Mouse (Mus musculus): ENCODE results near the gene Tex30.
"Not testable (repeated sequence)": the region's sequence is repeated elsewhere in the genome, so short reads cannot be mapped to it uniquely, and the experiment has no call there.

Gene Tex30

GRCm38 (mm10) chr1:44102259-44102717 lies at the start of gene Tex30:
Gene Tex30, minus strand, starts transcription at chr1:44102441.
- DNase-seq (ENCODE audit: low read depth, low spot score), result peak; percentile 95

- peak; percentile 26 for DNase-seq (ENCODE audit: low read depth, low spot score)
These were observed 46.5 kb upstream of the Tex30 start for GRCm38 (mm10) chr1:44148706-44149105.

- DNase-seq (ENCODE audit: low read depth, low spot score), result peak; percentile 91
These were observed 45.5 kb upstream of the Tex30 start, which contains the start of gene Ercc5 for GRCm38 (mm10) chr1:44147563-44148381. Gene Ercc5, plus strand, starts transcription at chr1:44147744.

GRCm38 (mm10) chr1:44142747-44143146 lies 40.5 kb upstream of the Tex30 start:
- no peak for DNase-seq (ENCODE audit: low read depth, low spot score)

GRCm38 (mm10) chr1:44140232-44140631 lies 38.0 kb upstream of the Tex30 start:
- DNase-seq (ENCODE audit: low read depth, low spot score), result no peak

- no peak for DNase-seq (ENCODE audit: low read depth, low spot score)
These were observed 27.8 kb upstream of the Tex30 start for GRCm38 (mm10) chr1:44129929-44130581.

GRCm38 (mm10) chr1:44125590-44125989 lies 23.3 kb upstream of the Tex30 start:
- no peak for DNase-seq (ENCODE audit: low read depth, low spot score)

- peak; percentile 66 for DNase-seq (ENCODE audit: low read depth, low spot score)
These were observed 20.0 kb upstream of the Tex30 start for GRCm38 (mm10) chr1:44122256-44122655.

GRCm38 (mm10) chr1:44120074-44120406 lies 17.8 kb upstream of the Tex30 start:
- DNase-seq (ENCODE audit: low read depth, low spot score), result no peak

- DNase-seq (ENCODE audit: low read depth, low spot score), result peak; percentile 67
These were observed 17.2 kb upstream of the Tex30 start for GRCm38 (mm10) chr1:44119201-44120073.

- peak; percentile 84 for DNase-seq (ENCODE audit: low read depth, low spot score)
These were observed 16.2 kb upstream of the Tex30 start, which contains the start of the genes Kdelc1 and Bivm for GRCm38 (mm10) chr1:44118239-44119054. Gene Kdelc1, minus strand, starts transcription at chr1:44118808. Gene Bivm, plus strand, starts transcription at chr1:44118957.

GRCm38 (mm10) chr1:44117571-44117970 lies 15.3 kb upstream of the Tex30 start:
- DNase-seq (ENCODE audit: low read depth, low spot score), result no peak

GRCm38 (mm10) chr1:44102939-44103338 lies 698 bp upstream of the Tex30 start:
- peak; percentile 8 for DNase-seq (ENCODE audit: low read depth, low spot score)

- peak; percentile 88 for DNase-seq (ENCODE audit: low read depth, low spot score)
These were observed 604 bp downstream of the Tex30 start for GRCm38 (mm10) chr1:44101448-44102225.

GRCm38 (mm10) chr1:44064625-44065024 lies 37.6 kb downstream of the Tex30 start:
- DNase-seq (ENCODE audit: low read depth, low spot score), result peak; percentile 68

- no peak for DNase-seq (ENCODE audit: low read depth, low spot score)
These were observed 38.8 kb downstream of the Tex30 start for GRCm38 (mm10) chr1:44063439-44063838.

- no peak for DNase-seq (ENCODE audit: low read depth, low spot score)
These were observed 40.4 kb downstream of the Tex30 start, which contains the start of gene Gm8251 for GRCm38 (mm10) chr1:44061836-44062235. Gene Gm8251, minus strand, starts transcription at chr1:44061936.

- DNase-seq (ENCODE audit: low read depth, low spot score), result no peak
These were observed 44.4 kb downstream of the Tex30 start for GRCm38 (mm10) chr1:44057805-44058204.

GRCm38 (mm10) chr1:44046556-44046955 lies 55.7 kb downstream of the Tex30 start:
- DNase-seq (ENCODE audit: low read depth, low spot score), result no peak

GRCm38 (mm10) chr1:44045689-44046088 lies 56.6 kb downstream of the Tex30 start:
- DNase-seq (ENCODE audit: low read depth, low spot score), result not testable (repeated sequence)
